Mouse (Mus musculus) lung, postnatal 25 days (tissue): ENCODE results near the gene Plekhh3.
"Not testable (repeated sequence)": the region's sequence is repeated elsewhere in the genome, so short reads cannot be mapped to it uniquely, and the experiment has no call there.

ENCODE experiments used
- DNase-seq: peaks from one replicate; pipeline ENCODE4 v3.0.0; 2022; ENCODE audit warnings: low spot score

The Plekhh3 gene

DNA sequence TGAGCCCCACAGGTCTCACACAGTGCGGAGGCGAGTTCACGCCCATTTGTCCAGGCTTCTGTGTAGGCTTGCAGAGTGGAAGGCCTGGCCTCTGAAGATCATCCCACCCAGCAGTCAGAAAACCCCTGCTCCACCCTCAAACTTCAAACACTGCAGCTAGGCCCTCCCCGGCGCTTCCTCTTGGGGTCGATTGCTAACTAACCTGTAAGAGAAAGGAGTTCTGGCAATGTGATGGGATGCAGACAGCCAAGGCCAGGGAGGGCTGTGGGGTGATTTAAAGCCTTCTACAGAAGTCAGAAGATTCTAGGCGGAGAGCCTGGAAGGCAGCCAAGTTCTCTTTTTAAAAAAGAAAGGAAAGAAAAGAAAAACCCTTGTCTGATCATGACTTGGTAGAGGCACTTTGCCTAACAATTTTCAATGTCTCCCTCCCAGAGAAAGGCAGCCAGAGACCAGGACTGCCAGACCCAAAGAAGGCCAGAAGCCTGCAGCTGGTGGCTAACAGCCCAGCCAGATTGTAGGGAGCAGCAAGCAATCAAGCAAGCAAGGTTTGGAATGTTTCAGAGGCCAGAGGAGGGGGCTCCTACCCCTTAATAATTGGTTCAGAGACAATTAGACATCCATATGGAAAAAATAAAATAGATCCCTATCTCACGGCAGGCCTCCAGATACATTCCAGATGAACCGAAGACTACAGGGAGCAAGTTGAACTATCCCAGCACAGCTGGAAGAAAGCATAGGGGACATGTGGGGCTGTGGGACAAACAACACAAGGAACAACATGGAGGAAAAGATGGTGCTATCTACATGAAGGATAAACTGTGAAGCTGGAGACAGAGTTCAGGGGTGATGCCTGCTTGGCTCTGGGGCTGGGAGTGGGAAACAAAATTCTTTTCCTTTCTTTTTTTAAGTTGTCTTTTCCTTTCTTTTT lies 21.7 kb downstream of the Plekhh3 start:
- DNase-seq = no peak

DNA sequence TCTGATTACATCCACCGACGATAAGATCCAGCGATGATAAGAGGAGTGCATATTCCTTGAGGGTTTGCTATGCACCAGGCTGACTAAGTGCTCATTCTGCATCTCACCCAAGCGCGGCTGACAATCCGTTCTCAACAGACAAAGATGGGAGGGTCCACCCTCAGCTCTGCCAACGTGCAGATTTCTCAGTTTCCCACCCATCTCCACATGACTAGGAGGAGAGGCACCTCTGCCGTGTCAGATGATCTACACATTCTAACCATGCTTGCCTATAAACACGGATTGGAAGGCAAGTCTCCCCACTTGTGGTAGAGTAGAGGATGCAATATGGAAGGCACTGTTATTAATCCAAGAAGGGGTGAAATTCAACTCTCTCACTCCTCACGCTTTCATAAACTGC lies 22.4 kb downstream of the Plekhh3 start:
- no peak for DNase-seq

DNA sequence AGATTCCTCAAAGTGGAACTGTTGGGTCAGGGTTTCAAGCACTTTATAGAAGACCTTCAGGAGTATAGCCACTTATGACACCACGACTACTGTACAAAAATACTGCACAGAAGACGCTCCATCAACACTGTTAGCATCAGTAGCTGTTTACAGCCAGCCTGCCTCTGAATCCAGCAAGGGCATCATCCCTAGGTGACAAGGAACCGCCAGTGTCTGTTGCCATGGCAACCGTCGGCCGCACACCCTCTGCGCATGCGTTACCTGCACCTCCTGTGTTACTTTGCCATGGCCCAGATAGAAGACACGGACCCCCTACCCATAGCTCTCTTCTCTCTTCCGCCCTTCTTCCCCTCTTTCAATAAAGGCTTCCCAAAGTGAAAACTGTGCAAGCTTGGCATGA lies 24.8 kb downstream of the Plekhh3 start:
- no peak for DNase-seq

DNA sequence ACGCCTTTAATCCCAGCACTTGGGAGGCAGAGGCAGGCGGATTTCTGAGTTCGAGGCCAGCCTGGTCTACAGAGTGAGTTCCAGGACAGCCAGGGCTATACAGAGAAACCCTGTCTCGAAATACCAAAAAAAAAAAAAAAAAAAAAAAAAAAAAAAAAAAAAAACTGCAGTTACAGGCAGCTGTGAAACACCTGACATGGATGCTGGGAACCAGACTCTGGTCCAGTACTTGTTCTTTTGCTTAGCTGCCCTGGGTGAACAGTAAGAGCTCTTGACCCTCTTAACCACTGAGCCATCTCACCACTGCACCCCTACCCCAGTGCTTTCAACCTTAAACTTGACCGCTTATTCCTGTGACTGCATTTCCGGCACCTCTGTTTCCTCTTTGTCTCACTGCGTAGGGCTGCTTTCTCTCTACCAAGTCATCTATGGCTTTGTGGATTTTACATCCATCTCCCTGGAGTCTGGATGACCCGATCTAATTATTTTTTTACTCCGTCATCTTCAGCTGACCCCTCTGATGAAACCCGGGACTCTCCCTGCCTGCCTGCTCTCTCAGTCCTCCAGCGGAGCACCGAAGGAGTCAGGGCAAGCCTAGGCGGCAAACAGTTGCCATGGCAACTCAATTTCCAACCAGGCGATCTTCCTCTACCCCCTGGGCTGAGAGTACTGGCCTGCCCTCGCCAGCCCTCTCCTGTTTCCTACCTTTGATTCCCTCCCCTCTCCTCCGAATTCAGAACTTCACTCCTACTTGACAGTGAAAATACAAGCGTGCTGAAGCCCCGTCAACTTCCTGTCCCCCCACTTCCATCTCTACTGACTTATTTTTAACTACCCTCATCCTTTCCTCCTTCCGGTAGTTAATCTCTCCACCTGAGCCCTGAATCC lies 27.6 kb downstream of the Plekhh3 start:
- DNase-seq = no peak

DNA sequence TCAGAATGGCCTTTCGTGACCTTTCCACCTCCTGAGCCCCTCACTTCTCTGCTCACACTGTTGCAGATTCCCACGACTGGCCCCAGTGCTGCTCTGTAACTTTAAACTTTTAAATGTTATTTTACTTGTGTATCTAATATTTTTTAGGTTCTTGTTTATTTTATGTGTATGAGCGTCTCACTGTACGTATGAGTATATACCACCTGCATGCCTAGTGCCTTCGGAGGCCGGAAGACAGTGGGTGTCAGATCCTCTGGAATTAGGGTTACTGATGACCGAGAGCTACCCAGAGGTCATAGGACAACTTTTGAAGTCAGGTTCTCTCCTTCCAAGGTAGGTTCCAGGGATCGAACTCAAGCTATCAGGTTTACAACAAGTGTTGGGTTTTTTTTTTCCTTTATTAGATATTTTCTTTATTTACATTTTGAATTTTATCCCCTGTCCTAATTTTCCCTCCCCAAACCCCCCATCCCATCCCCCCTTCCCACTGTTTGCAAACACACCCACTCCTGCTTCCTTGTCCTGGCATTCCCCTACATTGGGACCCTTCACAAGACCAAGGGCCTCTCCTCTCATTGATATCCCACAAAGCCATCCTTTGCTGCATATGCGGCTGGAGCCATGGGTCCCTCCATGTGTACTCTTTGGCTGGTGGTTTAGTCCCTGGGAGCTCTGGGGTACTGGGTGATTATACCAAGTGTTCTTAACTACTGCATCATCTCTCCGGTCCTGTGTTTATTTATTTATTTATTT lies 28.8 kb downstream of the Plekhh3 start:
- DNase-seq = no peak

DNA sequence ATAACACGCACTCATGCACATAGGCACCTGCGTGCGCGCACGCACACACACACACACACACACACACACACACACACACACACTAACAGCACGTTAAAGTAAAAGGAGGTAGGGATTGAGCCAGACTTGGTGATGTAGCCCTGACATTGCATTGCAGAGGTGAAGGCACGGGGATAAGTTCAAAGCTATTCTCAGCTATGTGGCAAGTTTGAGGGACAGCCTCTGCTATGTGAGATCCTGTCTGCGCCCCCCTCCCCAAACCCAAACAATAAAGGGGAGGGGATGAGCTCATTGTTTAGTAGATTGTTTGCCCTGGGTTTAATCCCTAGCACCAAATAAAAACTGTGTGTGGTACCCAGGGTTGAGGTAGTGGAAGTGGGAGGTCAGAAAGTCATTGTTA lies 30.1 kb downstream of the Plekhh3 start:
- no peak for DNase-seq

DNA sequence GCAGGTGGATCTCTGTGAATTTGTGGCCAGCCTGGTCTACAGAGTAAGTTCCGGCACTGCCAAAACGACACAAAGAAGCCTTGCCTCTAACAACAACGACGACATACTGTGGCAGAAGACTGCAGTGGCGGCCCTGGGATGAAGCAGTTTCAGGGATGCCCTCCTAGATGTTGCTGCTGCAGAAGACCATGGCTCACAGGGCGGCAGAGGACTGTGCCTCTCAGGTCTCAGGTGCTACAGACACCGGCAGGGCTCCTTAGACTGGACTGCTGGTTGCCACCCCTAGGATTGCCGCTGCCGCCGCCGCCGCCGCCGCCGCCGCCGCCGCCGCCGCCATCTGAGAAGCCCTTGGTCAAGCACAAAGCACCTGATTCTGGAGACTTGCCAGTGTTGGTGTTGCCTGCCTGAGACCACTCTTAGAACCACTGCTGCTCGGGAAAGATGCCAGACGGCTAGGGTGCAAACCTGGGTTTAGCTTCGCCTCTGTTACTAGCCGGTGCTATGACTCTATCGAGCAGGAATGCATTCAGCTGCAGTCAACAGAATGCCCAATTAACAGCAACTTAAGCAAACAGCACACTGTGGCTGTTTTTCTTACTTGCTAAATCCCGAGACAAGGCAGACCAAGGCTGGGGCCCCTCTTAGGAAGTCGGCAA lies 30.9 kb downstream of the Plekhh3 start:
- DNase-seq = no peak

DNA sequence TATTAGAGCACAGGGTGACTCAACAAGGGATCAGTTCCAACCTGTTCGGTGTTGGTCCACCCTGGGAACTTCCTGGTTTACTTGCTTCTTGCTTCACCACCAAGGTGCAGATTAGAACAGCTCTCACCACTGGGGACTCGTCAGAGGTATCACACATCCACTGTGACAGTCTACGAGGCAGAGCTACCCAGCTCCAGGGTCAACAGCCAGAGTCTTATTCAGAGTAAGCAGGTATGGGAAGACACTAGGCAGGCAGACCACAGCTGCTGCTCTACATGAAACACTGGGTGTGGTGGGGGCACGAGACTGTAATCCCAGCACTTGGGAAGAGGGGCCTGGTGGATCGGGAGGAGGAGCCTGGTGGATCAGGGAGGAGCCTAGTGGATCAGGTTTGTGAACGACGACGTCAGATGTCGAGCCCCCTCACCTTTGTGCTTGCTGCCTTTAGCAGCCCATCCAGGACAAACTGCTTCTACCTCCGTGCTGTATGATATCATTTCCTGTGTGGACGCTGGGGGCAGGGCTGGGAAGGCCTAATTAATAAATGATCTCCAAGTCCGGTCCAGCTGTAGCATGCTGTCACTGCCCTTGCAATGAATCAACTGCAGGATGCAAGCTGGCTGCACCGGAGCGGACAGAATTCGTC lies 32.5 kb downstream of the Plekhh3 start:
- no peak for DNase-seq

DNA sequence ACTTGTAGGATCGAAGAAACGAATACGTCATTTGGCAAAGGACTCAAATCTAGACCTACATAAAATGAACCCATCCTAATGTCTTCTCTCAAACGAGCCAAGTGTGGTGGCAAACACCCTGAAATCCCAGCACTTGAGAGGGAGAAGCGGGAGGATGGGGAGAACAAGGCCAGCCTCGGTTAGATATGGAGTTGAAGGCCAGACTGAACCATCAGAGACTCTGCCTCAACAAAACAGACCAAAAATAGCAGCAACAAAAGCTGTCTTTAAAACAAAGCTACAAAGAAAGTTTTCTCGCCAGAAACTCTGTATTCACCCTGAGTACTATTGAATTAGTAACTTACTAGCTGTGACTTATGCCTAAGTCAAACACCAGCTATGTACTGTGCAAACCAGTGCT lies 34.2 kb downstream of the Plekhh3 start:
- no peak for DNase-seq

DNA sequence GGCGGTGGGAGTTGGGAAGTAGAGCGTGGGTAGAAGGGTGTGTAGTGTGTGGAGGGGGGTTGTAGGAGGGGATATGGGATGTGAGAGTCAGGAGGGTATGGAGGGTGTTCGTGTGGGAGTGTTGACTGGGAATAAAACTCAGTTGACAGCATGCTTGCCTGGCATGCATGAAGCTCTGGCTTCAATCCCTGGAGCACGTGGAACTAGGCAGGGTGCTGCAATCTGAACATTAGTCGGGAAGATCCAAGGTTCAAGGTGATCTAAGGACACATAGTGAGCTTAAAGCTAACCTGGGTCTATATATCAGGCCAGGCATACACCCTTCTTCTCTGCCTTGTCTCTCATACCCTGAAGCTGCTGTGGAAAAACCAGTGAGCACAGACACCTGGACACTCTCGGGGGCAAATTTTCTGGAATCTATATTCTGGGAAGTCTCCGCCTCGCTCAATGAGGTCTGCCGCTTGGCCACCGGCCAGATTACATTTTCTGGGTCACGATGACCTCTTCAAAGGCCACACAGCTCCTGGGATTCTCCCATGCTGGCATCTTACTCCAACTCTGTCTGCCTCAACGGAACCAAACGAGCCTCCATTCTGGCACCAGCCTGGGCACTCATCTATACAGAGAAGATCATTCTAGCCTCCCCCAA lies 36.8 kb downstream of the Plekhh3 start:
- DNase-seq = no peak

DNA sequence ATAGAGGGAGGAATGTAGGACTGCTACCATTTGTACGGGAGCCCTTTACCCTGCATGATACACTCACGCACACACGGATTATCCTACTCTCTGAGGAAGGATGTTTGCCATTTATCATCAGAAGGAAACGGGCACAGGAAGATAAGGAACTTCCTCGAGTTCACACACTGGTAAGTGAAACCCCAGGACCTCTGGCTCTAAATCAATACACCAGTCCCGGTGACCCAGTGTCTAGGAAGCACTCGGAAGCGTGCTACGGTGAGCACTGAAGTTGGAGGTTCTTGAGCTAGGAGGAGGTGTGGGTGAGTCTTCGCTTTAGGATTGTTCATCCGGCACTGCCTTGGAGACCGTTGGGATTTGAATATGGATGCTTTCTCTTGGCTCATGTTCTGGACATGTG lies 38.1 kb downstream of the Plekhh3 start:
- DNase-seq = no peak

DNA sequence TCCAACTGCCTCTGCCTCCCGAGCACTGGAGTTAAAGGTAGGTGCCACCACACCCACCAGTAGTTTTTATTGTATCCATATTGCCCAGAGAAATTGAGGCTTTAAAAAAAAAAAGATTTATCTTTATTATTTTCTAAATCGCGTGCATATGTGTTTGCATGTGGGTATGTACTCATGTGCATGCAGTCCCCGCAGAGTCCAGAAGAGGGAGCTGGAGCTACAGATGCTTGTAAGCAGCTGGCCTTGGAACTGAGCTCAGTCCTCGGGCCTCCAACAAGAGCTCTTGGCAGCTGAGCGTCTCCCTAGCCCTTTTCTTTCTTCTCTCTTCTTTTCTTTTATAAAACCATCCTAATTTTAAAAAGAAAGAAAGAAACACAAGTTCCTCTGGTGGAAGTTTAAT lies 39.5 kb downstream of the Plekhh3 start:
- DNase-seq = no peak

DNA sequence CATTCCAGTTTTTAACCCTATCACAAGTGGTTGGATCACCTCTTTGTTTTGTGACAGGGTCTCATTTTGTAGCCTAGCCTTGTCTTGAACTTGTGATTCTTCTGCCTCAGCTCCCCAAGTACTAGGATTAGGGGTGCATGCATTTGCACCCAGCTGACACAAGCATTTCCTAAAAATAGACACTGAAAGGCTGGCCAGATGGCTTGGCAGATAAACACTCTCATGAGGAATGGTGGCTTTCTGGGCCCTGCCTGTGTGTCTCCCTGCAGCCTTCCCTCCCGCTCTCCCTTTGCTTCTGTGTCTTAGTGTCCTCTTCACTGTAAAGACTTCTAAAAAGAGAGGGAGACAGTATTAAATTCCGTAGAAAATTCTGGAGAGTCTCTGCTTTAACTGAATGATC lies 40.0 kb downstream of the Plekhh3 start:
- no peak for DNase-seq

DNA sequence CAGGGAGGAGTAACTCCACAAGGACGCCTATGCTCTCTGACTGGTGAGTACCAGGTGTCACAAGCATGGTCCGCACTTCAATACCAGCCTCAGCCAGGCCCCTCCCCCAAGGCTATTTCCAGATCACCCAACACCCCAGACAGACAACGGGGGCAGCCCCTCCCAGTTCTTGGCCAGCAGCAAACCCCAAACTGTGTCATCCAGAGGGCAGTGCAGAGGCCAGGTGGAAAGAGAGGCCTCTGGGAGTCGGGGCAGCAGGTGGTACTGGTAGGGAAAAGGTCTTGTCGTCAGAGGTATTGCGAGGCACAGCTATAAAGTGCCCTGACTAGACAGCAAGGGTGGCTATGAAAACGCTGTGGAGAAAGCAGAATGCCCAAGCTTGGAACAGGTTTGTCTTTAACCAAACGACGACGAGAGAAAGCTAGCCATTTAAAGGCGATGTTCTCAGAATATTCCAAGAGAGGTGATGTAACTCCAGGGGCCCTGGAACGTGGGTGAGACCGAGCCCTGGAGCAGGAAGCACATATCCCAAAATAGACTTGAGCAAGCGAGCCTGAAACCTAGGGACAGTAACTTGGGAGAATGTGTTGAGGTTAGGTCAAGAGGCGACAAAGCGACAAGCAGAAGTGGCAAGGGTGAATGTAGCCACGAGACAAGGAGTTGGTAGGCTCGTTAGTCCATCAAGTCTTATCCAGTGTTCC lies 40.9 kb downstream of the Plekhh3 start:
- DNase-seq = no peak

DNA sequence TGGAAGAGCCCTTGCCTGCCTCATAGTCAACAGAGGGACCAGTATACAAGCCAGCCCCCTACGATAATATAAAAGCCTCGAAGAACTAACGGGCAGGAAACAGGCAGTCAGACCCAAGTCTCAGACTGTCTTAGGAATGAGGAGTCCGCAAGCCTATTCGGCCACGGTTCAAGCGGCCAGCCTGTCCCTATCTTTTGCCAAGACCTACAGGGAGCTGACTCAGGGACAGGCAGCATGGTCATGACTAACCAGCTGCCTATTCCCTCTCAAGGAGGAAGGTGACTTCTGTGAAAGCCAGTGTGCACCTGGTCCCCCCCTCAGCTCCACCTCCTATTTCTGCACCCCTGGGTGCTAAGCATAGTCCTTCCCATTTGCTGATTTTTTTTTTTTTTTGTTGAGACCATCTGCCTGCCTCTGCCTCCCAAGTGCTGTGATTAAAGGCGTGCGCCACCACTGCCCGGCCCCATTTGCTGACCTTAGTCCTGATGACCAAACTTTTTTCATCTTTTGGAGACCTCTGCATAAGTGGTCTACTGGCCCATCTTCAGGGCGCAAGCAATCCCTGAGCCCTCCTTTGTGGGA lies 42.1 kb downstream of the Plekhh3 start:
- no peak for DNase-seq

DNA sequence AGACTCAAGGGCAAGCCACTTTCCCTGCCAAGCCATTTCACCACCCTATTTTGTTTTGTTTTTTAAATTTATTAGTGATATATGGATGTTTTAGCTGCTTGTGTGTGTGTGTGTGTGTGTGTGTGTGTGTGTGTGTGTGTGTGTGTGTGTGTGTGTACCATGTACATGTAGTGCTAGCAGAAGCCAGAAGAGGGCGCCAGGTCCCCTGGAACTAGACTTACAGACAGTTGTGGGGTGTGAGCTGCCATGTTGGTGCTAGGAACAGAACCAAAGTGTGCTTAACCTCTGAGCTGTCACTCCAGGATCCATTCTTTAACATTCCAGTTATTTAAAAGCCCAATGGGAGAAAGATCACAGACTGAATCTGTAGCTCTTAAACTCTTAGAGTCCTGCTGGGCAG lies 44.1 kb downstream of the Plekhh3 start:
- no peak for DNase-seq

DNA sequence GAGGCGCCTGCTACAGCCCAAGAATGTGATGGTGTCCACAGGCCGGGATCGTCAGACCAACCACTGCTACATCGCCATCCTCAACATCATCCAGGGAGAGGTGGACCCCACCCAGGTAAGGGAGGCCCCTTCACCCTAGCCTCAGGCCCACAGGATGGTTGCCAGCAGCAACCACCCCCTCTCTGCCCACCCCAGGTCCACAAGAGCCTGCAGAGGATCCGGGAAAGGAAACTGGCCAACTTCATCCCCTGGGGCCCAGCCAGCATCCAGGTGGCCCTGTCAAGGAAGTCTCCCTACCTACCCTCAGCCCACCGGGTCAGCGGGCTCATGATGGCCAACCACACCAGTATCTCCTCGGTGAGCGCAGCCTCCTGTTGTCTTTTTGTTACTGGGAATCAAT lies 46.1 kb downstream of the Plekhh3 start:
- not testable (repeated sequence) for DNase-seq

DNA sequence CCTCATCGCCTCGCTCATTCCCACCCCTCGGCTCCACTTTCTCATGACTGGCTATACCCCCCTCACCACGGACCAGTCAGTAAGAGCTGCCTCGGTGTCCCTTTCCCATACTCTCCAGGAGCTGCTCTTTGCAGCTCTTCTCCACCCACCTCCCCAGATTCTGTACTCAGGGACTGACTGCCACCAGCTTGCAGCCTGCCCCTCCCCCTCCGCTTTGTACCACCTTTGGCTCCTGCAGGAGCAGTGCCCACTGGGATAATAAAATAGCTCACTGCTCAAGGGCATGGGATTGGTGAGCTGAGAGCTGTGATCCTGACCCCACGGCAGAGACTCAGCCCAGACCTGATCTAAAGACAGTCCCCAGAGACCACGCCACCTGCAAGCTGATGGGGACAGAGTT lies 46.7 kb downstream of the Plekhh3 start:
- not testable (repeated sequence) for DNase-seq

DNA sequence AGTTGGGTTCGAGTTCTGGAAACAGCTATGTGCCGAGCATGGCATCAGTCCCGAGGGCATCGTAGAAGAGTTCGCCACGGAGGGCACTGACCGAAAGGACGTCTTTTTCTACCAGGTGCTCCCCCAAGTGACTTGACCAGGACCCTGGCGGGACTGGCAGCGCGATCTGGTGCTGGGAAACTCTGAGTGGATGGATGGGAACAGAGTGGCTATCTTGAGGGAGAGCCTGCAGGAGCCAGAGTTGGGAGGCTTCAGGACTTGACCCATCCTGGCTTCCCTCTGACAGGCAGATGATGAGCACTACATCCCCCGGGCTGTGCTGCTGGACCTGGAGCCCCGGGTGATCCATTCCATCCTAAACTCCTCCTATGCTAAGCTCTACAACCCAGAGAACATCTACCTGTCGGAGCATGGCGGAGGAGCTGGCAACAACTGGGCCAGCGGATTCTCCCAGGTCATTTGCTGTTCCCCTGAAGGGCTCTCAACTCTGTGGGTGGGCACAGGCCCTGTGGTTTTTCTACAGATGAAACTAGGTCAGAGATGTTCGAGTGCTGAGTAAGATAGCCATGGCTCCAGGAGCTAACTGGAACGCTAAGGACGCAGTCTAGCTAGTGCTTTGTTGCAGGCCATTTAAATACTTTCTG lies 50.5 kb downstream of the Plekhh3 start:
- no peak for DNase-seq
